Mouse (Mus musculus): ENCODE data around the gene Plcg1. TPM values are rescaled to one million over a fixed set of nuclear protein-coding genes. Genes with fewer than 3 reads are reported as not detected.

The Plcg1 gene
- polyA plus RNA-seq, 1 experiment from 2014 or later, result 11.4 TPM

DNA sequence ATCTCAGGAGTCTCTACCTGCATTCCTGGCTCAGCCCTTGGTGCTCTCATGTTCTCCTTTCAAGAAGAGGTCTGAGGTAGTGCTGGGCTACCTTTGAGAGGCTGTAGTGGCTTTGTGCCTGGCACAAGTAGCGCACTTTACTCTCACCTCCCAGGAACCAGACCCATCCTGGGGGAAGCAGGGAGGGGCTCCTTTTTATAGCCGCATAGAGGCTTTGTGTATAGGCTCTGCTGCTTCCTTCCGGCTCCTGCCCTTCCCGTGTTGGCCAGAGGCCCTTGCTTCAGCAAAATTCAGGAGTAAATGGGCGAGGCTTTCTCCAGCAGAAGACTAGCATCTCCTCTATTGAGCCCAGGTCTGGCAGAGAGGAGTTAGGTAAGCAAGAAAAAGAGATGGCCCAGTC is 7.3 kb downstream of the Plcg1 start:
- Histone ChIP-seq H3K4me3 (ENCODE audit: low read depth, low read length) (no peak overlapping the region), H3K36me3 (ENCODE audit: control insufficient read depth, insufficient read depth, low read length) (no peaks in the 10 kb centered on the region), H3K27me3 (ENCODE audit: control insufficient read depth, insufficient read depth, low read length) (no peaks in the 10 kb centered on the region), H3K4me2 (replicated peaks; ENCODE audit: low read depth) (no peak overlapping the region), H3K27ac (replicated peaks) (no peak overlapping the region), H3K4me1 (replicated peaks; ENCODE audit: control insufficient read depth, insufficient read depth) (peaks cover 10% of the 10 kb centered on the region; the same call in 1 of the 2 replicates), H3K9me3 (ENCODE audit: control insufficient read depth, low read length) (no peaks in the 10 kb centered on the region), H3K9ac (ENCODE audit: low read length) (no peak overlapping the region)
- DNase-seq (ENCODE audit: low spot score) (no peak), ATAC-seq (ENCODE audit: low FRiP score, low TSS enrichment) (no peak)
- TF ChIP-seq EP300 (optimal IDR thresholded peaks at IDR 0.05) (no peak), CTCF (IDR thresholded peaks at IDR 0.05; ENCODE audit: low read depth) (no peak)
- 43% methylated on average over 5 of the region's 5 CpGs for WGBS

DNA sequence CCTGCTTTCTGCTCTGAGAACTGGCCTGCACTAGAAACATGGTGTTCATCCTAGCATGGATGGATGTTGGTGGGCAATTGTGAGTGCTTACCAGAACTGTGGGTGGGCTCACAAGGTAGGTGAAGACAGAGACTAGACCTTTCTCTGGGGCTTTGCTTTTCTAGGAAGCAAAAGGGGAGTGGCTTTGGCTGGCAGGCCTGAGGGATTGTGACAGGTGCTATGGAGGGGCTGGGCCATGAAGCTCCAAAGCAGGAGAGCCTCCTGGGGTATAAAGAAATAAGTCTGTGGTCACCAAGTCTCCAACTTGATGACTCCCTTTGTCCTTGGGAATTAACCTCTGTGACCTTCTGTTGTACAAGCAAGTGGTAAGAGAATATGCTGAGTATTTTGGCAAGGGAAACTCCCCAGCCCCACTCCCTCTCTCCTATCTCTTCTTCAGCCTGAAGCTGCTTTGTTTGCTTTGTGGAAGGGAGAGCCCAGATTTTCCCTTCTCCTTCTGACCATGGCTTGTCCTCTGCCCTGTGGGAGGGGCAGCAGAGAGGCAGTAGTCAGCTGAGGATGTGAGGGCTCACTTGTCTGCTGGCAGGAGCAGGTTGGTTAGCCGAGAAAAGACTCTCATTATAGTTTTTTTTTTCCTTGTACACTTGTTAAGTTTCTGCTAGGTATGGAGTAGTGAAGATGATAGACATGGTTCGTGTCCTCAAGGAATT is 8.7 kb downstream of the Plcg1 start:
- no peak overlapping the region for H3K4me2 ChIP-seq (replicated peaks; ENCODE audit: low read depth)
- H3K4me1 ChIP-seq (replicated peaks; ENCODE audit: control insufficient read depth, insufficient read depth), result peaks cover 10% of the 10 kb centered on the region; the same call in 1 of the 2 replicates
- H3K36me3 ChIP-seq (ENCODE audit: control insufficient read depth, insufficient read depth, low read length), result no peaks in the 10 kb centered on the region
- TF ChIP-seq EP300 (optimal IDR thresholded peaks at IDR 0.05) (no peak), CTCF (IDR thresholded peaks at IDR 0.05; ENCODE audit: low read depth) (no peak)
- 0 out of 2 replicates have a peak overlapping the region, but pooled peaks have one; percentile 4 for H3K9ac ChIP-seq (ENCODE audit: low read length)
- DNase-seq (ENCODE audit: low spot score) (no peak), ATAC-seq (ENCODE audit: low FRiP score, low TSS enrichment) (no peak)
- H3K27ac ChIP-seq (replicated peaks), result 0 out of 2 replicates have a peak overlapping the region, but pooled peaks have one; percentile 8
- H3K9me3 ChIP-seq (ENCODE audit: control insufficient read depth, low read length), result no peaks in the 10 kb centered on the region
- no peak overlapping the region for H3K4me3 ChIP-seq (ENCODE audit: low read depth, low read length)
- WGBS, result 49% methylated on average over 2 of the region's 2 CpGs
- H3K27me3 ChIP-seq (ENCODE audit: control insufficient read depth, insufficient read depth, low read length), result no peaks in the 10 kb centered on the region

DNA sequence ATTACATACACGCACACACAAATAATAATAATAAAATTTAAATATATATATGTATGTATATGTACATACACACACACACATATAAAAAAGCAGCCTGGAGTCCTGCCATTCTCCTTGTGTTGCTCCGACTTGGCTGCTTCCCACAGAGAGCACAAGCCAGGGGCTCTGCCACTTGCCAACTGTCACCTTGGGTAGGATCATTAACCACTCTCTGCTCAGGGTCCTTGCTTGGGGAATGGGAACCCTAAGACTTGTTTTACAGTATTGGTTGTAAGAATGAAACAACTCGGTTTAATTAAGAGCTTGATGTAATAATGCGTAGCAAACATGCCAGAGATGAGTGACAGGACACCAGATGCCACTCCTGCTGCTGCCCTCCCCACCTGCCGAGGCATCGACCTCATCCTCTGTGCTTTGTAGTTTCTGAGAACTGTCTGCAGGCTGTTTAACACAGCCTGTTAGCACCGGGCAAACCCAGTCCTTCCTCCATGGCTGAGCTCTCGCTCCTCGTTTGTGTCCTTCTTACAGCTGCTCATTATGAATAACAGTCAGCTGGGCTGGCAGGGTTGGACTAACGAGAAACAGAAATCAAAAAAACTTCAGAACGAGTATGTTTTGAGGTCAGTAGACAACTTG is 9.5 kb downstream of the Plcg1 start:
- WGBS, result 68% methylated on average over 11 of the region's 11 CpGs
- no peak for DNase-seq (ENCODE audit: low spot score)

DNA sequence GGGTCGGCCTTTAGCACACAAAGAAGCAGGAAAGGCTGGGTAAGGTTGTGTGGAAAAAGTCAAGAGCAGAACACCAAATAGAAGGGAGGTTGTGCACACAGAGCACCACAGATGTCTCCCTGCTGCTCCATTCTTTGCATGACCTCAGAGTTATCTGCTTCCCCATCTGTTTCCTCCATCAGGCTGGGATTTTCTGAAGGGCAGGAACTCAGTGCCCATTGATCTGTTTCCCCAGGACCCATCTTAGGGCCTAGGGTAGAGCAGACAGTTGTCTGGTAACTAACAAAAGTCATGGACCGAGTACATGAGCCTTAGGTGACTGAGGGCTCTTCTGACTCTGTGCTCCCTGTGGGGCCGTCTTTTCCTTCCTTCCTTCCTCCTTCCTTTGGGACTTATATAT is 10.5 kb downstream of the Plcg1 start:
- peak overlapping the region; percentile 58 for H3K27ac ChIP-seq (replicated peaks)
- no peak overlapping the region for H3K9ac ChIP-seq (ENCODE audit: low read length)
- 68% methylated on average over 3 of the region's 3 CpGs for WGBS
- H3K4me3 ChIP-seq (ENCODE audit: low read depth, low read length), result no peak overlapping the region
- no peak overlapping the region for H3K4me2 ChIP-seq (replicated peaks; ENCODE audit: low read depth)
- DNase-seq (ENCODE audit: low spot score), result no peak
- H3K36me3 ChIP-seq (ENCODE audit: control insufficient read depth, insufficient read depth, low read length), result no peaks in the 10 kb centered on the region
- TF ChIP-seq CTCF (IDR thresholded peaks at IDR 0.05; ENCODE audit: low read depth) (no peak), EP300 (optimal IDR thresholded peaks at IDR 0.05) (no peak)
- no peak for ATAC-seq (ENCODE audit: low FRiP score, low TSS enrichment)
- no peaks in the 10 kb centered on the region for H3K9me3 ChIP-seq (ENCODE audit: control insufficient read depth, low read length)
- no peaks in the 10 kb centered on the region for H3K27me3 ChIP-seq (ENCODE audit: control insufficient read depth, insufficient read depth, low read length)
- peaks cover 10% of the 10 kb centered on the region; the same call in 1 of the 2 replicates for H3K4me1 ChIP-seq (replicated peaks; ENCODE audit: control insufficient read depth, insufficient read depth)

More for the DNA sequence above, 9.5 kb downstream of the Plcg1 start:
- Histone ChIP-seq H3K36me3 (ENCODE audit: control insufficient read depth, insufficient read depth, low read length) (no peaks in the 10 kb centered on the region), H3K4me1 (replicated peaks; ENCODE audit: control insufficient read depth, insufficient read depth) (peaks cover 10% of the 10 kb centered on the region; the same call in 1 of the 2 replicates), H3K9me3 (ENCODE audit: control insufficient read depth, low read length) (no peaks in the 10 kb centered on the region), H3K27me3 (ENCODE audit: control insufficient read depth, insufficient read depth, low read length) (no peaks in the 10 kb centered on the region), H3K9ac (ENCODE audit: low read length) (no peak overlapping the region), H3K4me2 (replicated peaks; ENCODE audit: low read depth) (no peak overlapping the region), H3K4me3 (ENCODE audit: low read depth, low read length) (no peak overlapping the region), H3K27ac (replicated peaks) (no peak overlapping the region)
- ATAC-seq (ENCODE audit: low FRiP score, low TSS enrichment), result no peak
- TF ChIP-seq CTCF (IDR thresholded peaks at IDR 0.05; ENCODE audit: low read depth), result no peak
- TF ChIP-seq EP300 (optimal IDR thresholded peaks at IDR 0.05), result no peak

DNA sequence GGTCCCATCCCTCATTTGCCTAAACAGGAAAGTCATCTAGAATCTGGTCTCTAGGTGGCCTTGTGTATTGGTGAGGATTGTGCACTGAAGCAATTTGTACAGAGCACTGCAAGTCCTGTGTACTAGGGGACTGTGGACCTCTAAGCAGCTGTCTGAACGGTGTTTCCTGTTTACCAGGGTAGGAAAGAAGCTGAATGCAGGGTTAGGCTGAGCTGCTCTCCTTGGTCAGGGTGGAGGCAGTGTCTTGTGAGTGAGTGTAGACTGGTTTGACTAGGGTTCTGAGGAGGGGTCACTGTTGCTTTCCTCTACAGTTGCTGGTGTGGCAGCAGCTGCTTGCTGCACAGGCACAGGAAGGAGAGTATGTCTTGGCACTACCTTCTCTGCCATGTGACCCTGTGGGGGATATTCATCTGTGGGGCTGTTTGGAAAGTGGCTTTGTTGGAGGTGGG is 11.1 kb downstream of the Plcg1 start:
- Histone ChIP-seq H3K27ac (replicated peaks) (peak overlapping the region; percentile 58), H3K9me3 (ENCODE audit: control insufficient read depth, low read length) (no peaks in the 10 kb centered on the region), H3K27me3 (ENCODE audit: control insufficient read depth, insufficient read depth, low read length) (no peaks in the 10 kb centered on the region), H3K4me1 (replicated peaks; ENCODE audit: control insufficient read depth, insufficient read depth) (peaks cover 10% of the 10 kb centered on the region; the same call in 1 of the 2 replicates), H3K9ac (ENCODE audit: low read length) (no peak overlapping the region; the same call in 1 of the 2 replicates), H3K4me3 (ENCODE audit: low read depth, low read length) (no peak overlapping the region), H3K36me3 (ENCODE audit: control insufficient read depth, insufficient read depth, low read length) (no peaks in the 10 kb centered on the region), H3K4me2 (replicated peaks; ENCODE audit: low read depth) (no peak overlapping the region)
- DNase-seq (ENCODE audit: low spot score) (no peak), ATAC-seq (ENCODE audit: low FRiP score, low TSS enrichment) (no peak; the same call in 1 of the 2 replicates)
- WGBS, result 35% methylated on average over 1 of the region's 1 CpGs
- TF ChIP-seq EP300 (optimal IDR thresholded peaks at IDR 0.05), result no peak
- no peak for TF ChIP-seq CTCF (IDR thresholded peaks at IDR 0.05; ENCODE audit: low read depth)
